Mouse (Mus musculus): ENCODE measurements around the gene Plcl1.

The Plcl1 gene

DNA sequence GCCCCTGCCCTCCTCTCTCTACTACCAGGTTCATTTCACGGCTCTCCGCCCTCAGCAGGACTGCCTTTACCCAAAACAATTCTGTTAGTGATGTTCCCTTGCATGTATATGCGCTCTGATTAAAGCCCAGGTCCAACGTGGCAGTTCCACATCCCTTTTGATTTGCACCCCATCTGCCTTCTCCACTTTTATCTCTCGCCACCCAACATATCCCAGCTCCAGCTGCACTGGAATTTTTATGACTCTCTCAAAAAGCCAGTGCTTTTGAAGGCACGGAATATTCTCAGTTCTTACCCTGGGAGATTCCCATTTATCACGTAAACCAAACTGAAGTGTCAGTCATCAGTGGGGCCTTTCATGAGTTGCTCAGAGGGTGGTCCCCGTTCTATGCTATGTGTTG is 200.7 kb downstream of the Plcl1 start:
- no peak for DNase-seq (ENCODE audit: low spot score in 2 of 2)

DNA sequence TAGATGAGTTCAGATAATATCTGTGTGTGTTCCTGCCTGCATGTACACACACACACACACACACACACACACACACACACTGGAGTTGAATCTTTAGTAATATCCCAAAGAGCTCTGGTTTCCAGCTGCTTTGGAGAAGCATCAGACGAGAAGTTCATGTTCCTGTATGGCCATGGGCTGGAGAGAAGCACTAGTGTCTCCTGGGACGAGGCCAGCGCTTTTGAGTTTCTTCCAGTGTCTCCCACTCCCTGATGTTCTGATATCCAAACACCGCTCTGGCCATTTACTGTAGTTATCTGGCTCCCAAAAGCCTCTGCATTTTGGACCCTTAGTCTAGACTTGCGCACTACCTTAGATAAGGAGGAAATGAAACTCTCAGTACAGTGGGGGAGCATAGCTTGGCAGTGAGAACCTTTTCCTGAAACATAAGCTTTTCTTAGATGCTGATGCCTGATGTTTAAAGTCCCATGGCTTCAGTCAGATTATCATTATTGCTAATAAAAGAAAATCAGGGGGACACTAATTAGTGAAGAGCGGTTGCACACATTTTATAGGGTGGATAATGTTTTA is 207.1 kb downstream of the Plcl1 start:
- DNase-seq (ENCODE audit: low spot score in 2 of 2) = peak; percentile 12 to 23

DNA sequence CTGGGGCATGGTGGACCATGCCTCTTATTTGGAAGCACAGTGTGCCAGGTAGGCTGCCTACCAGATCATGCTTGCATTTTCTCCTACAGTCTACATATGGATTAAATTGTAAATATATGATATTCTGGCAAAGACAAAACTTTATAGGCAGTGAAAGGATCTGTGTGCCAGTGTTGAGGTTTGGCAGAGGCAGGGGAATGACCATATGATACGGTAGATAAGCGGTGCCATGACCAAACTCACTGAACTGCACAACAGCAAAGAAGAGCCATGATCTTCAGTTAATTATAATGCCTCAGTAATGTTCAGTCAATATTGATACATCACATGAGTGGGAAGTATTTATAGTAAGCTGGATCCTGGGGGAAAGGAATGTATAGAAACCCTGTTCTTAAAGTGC is 212.1 kb downstream of the Plcl1 start:
- no peak for DNase-seq (ENCODE audit: low spot score in 2 of 2)

DNA sequence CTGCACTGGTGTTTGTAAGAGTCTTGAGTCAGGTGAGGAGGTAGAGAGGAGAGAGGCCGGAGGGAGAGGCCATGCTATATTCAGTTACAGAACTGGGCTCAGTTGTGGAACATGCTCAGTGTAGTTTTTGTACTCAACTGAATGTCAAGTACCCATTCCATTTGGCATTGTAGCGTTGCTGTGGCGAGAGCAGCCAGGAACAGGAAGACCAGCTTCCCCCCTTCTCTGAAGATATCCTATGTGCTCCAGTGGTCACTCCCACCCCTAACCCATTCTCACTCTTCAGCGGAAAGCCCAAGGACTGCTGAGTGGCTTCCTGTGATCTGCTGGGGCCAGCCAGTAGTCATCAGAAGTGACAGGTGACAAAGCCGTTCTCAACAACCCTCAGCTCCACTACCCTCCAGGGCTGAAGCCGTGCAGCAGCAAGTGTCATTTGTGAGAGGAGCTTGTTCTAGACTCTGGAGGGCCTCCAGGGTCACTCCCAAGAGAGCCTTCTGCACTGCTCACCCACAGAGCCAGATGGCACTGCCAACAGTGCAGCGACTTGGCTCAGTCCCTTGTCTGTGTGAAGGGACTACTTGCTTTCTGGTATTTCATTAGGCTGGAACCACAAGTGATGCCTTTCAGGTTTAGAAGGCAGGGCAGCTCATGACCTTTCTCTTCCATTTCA is 213.0 kb downstream of the Plcl1 start:
- DNase-seq (ENCODE audit: low spot score in 2 of 2) = peak; percentile 43 to 46

GRCm38 (mm10) chr1:55631496-55631895 is 225.8 kb downstream of the Plcl1 start:
- DNase-seq (ENCODE audit: low spot score in 2 of 2) = no peak

- no peak for DNase-seq (ENCODE audit: low spot score in 2 of 2)
Observed at GRCm38 (mm10) chr1:55632024-55632423, 226.3 kb downstream of the Plcl1 start.

DNA sequence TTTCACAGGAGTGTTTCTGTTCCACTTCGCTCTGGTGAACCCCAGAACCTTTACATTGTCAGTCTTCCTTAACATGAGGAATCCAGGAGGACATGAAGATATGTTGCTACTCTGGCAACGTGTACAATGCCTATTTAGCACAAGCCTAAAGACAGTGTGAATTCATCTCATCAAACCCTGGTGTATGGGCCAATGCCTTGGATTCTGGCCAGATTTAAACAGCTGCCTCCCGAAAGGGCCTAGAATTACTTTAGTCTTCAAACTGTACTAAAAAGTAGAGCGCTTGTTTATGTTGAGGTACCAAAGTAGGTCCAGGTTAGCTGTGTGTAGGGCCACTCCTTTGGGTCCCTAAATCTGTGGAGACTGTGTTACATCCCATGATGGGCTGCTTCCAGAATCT is 227.6 kb downstream of the Plcl1 start:
- DNase-seq (ENCODE audit: low spot score in 2 of 2) = no peak

DNA sequence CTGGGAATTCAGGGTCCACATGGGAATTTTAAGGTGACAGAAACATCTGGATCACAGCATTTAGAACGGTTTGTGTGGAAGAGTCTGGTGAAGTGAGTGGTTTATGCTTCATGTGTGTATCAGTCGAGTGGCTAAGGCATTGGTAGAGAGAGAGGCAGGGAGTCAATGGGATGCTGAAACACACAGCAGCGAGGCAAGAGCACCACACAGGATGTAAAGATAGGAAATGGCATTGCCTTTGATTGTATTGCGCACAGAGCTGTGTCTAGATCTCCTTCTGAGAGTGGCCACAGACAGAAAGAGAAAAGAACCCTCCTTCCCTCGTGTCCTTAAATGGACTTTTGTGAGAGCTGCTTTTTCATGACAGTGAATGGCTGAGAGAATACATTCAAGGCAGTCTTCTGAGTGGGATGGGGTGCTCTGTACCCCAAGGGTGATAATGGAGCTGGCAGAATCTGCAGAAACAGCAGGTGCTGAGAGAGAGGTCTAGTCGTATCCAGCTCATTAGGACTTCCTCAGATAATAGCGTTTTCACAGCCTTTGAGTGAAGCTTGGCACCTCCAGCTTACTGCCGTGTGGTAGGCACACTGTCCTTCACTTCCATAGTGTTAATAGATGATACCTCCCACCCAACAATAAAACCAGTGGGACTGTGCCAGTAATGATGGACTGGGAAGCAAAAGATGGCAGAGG is 253.9 kb downstream of the Plcl1 start:
- DNase-seq (ENCODE audit: low spot score in 2 of 2) = no peak

- no peak for DNase-seq (ENCODE audit: low spot score in 2 of 2)
Observed at GRCm38 (mm10) chr1:55661381-55661780, 255.7 kb downstream of the Plcl1 start.

- DNase-seq (ENCODE audit: low spot score in 2 of 2) = peak; percentile 14 to 38
Observed at GRCm38 (mm10) chr1:55665137-55665827, 259.6 kb downstream of the Plcl1 start.

DNA sequence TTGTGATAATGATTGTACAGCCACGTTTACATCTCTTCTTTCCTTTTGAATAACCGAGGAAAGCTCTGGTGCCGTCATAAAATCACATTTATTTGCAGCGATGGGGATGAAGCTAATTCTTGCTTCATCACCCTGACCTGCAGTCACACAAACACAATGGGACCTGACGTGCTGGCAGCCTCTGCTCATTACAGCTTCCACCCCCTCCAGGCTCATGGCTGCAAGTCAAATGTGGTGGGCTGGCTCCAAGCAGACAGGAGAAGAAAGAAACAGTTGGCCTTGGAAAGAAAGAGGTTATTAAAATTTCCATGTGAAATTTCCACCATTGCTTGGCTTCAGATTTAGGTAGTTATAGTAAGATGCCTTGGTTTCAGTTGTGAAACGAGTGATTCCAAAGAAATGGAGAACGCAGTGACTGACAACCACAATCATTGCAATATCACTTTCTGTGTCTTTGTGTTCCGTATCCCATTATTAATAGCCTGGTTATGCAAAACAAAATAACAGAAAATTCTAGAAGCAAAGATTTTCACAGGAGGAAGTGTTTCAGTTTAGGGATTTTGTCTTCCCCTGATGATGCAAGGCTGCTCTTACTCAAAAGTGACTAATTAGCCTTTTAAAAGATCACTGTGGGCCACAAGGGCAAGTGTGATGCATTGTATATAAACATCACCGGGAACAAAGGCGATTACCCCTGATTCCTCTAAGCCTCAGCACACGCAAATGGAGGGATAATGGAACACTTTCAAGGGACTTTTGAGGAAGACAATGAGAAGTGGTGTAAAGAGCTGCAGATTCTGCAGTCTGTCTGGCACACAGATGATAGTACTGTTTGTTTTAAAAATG is 260.3 kb downstream of the Plcl1 start:
- peak; percentile 17 to 20 for DNase-seq (ENCODE audit: low spot score in 2 of 2)

DNA sequence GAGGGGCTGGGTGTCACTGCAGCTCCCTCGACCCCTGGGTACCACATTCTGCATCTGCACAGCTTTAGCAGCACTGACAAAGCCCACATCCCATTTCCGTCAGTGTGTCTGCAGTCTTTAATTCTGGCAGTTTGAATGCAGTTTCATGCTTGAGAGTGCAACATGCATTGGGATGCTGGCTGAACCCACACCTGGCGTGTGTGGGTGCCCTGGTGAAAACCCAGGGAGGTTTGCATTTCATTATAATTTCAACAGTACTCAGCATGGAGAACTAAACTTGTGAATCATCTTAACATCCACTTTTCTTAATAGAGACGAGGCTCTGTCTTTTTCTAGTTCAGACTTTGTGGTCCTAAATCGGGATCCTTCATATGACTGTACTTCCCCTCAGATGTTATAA is 261.1 kb downstream of the Plcl1 start:
- no peak for DNase-seq (ENCODE audit: low spot score in 2 of 2)

GRCm38 (mm10) chr1:55668622-55669237 is 263.0 kb downstream of the Plcl1 start:
- no peak for DNase-seq (ENCODE audit: low spot score in 2 of 2)

DNA sequence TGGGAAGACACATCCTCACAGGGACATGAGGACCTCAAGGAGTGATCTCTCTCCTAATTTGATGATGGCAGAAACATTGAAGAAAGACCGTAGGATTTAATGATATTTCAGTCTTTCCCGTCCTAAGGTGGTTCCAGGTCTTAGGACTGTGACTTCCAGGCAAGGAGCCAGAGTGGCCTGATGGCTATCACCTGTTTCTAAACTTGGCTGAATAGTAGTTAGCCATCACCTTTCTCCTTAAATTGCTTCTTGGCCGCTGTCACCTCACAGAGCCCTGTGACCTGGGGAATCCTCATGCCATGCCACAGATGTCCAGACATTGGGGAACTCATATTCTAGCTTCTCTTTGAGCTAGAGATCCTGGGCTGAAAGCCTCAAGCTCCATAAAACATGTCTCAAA is 277.0 kb downstream of the Plcl1 start:
- DNase-seq (ENCODE audit: low spot score in 2 of 2) = no peak

DNA sequence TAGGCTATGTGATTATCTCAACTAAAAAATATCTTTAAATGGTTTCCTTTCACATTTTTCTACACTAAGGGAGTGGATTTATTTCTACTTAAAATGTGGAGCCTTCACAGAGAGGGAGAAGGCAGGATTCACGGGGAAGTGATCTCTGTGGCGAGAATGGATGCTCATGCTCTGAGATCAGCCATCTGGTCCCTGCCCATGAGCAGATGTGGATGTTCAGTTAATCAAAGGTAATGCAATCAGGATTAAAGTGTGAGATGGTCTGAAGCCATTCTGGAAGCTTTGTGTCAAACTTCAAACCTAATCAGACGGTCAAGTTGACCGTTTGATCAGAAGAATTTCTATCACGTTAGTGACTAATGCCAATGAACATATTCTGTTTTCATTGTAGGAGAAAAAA is 280.5 kb downstream of the Plcl1 start:
- no peak for DNase-seq (ENCODE audit: low spot score in 2 of 2)

GRCm38 (mm10) chr1:55693636-55694220 is 288.0 kb downstream of the Plcl1 start:
- peak in 1 of 2 experiments; percentile 2 for DNase-seq (ENCODE audit: low spot score in 2 of 2)

DNA sequence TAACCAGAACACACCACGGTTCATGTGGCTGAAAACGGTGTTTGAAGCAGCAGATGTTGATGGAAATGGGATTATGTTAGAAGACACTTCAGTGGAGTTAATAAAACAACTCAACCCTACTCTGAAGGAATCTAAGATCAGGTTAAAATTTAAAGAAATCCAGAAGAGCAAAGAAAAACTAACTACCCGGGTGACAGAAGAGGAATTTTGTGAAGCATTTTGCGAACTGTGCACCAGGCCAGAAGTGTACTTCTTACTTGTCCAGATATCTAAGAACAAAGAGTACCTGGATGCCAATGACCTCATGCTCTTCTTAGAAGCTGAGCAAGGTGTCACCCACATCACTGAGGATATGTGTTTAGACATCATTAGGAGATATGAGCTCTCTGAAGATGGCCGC is 290.5 kb downstream of the Plcl1 start:
- DNase-seq (ENCODE audit: low spot score in 2 of 2) = no peak

DNA sequence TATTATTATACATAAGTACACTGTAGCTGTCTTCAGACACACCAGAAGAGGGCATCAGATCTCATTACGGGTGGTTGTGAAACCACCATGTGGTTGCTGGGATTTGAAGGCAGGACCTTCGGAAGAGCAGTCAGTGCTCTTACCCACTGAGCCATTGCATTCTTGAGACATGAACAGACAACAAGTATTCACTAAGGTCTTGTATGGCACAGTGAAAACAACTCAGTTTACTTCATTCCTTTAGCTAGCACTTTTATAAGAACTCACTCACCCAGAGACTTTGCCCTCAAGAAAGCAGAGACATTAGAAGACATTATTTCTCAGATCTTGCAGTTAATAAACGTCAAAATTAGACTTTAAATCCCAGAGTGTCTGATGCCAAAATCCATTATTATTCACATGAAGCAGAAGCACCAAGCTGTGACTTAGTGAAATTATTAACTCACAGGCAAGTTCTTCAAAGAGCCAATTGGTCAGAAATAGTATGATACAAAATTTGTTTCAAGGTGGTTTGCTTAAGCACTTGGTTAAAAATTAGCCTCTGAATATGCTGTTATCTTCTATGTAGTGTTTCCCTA is 293.8 kb downstream of the Plcl1 start:
- no peak for DNase-seq (ENCODE audit: low spot score in 2 of 2)

GRCm38 (mm10) chr1:55700016-55700415 is 294.3 kb downstream of the Plcl1 start:
- no peak for DNase-seq (ENCODE audit: low spot score in 2 of 2)

- no peak for DNase-seq (ENCODE audit: low spot score in 2 of 2)
Observed at GRCm38 (mm10) chr1:55700726-55701125, 295.0 kb downstream of the Plcl1 start.

DNA sequence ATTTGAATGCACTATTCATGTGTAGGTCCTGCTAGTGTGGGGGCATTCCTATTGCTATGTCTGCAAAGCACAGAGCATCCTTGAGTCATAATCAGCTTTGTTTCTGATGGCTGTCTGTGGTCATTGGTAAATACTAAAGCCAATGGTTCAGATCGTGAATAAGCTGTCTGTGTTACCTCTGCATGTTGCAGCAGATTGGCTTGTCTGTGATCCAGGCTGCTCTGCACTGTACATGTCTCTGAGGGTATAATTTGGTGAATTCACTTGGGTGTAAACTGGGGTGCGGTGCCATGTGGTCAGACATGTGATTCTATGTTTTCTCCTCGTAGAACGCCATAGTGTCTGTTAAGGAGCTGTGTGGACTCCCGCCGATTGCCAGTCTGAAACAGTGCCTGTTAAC is 295.9 kb downstream of the Plcl1 start:
- DNase-seq (ENCODE audit: low spot score in 2 of 2) = no peak

Data from heart, adult 9 months (tissue).